Mouse (Mus musculus): ENCODE measurements around the gene Boc.

- TF ChIP-seq CTCF (IDR thresholded peaks at IDR 0.05; ENCODE audit: insufficient read depth, low read depth, low read length) = no peak
- no peak for TF ChIP-seq POLR2A (IDR thresholded peaks at IDR 0.05; ENCODE audit: insufficient read depth, low read depth, low read length)
Measured at GRCm38 (mm10) chr16:44568056-44568455, 9.4 kb upstream of the Boc start.

Data from olfactory bulb, adult 2 months (tissue).